Mouse (Mus musculus) midbrain, embryonic 11.5 days (tissue): ENCODE results near the gene Plod2. TPM values are rescaled to one million over a fixed set of nuclear protein-coding genes. Genes with fewer than 3 reads are reported as not detected.

Source experiments
- ATAC-seq: fragments of 200-750 bp; cut with Nextera tagmentation; 2 replicates; pipeline ENCODE4 v1.8.0; 2017; ENCODE audit warnings: moderate TSS enrichment, moderate library complexity; ENCODE audit not compliant: low FRiP score
- DNase-seq: peaks from one replicate; pipeline ENCODE4 v3.0.0; 2015; ENCODE audit warnings: low spot score; ENCODE audit errors: missing footprints
- H3K27ac ChIP-seq: fragments of 300-500 bp; sonication (generic); 2 replicates; pipeline ENCODE4 v1.5.1; 2014; ENCODE audit warnings: low read depth, low read length
- H3K27me3 ChIP-seq: fragments of 300-500 bp; sonication (generic); 2 replicates; pipeline ENCODE4 v1.6.1; 2014; ENCODE audit warnings: mild to moderate bottlenecking, low read length, moderate library complexity, mixed read lengths; ENCODE audit not compliant: control insufficient read depth, insufficient read depth
- H3K36me3 ChIP-seq: fragments of 300-500 bp; sonication (generic); 2 replicates; pipeline ENCODE4 v1.6.1; 2014; ENCODE audit warnings: mild to moderate bottlenecking, low read length, moderate library complexity, mixed read lengths; ENCODE audit not compliant: control insufficient read depth, insufficient read depth
- H3K4me1 ChIP-seq: fragments of 300-500 bp; sonication (generic); 2 replicates; pipeline ENCODE4 v1.6.1; 2014; ENCODE audit warnings: low read length; ENCODE audit not compliant: control insufficient read depth, insufficient read depth
- H3K4me2 ChIP-seq: fragments of 300-500 bp; sonication (generic); 2 replicates; pipeline ENCODE4 v1.6.1; 2014; ENCODE audit warnings: mild to moderate bottlenecking, moderate library complexity
- H3K4me3 ChIP-seq: fragments of 300-500 bp; sonication (generic); 2 replicates; pipeline ENCODE4 v1.5.1; 2014; ENCODE audit warnings: low read depth, low read length
- H3K9ac ChIP-seq: fragments of 300-500 bp; sonication (generic); 2 replicates; pipeline ENCODE4 v1.6.1; 2014; ENCODE audit warnings: low read length
- H3K9me3 ChIP-seq: fragments of 300-500 bp; sonication (generic); 2 replicates; pipeline ENCODE4 v1.6.1; 2016; ENCODE audit warnings: low read length; ENCODE audit not compliant: control insufficient read depth
- WGBS: fragments of 180-500 bp; shearing (Covaris S2); extraction: QIAGEN DNeasy Blood & Tissue Kit; methylation state at CpG from one replicate; pipeline ENCODE4 v1.1.7; 2014; 5-methylcytosine and 5-hydroxymethylcytosine counted together
- polyA plus RNA-seq: library from polyadenylated mRNA; unstranded; fragments of >200 nt; fragmentation: Nextera tagmentation; extraction: Ambion mirVana; gene quantifications from 2 replicates; pipeline ENCODE4 v1.2.1, GENCODE M21; 2014

Plod2 gene
- polyA plus RNA-seq, 1 experiment from 2014 or later, result 25.2 TPM

DNA sequence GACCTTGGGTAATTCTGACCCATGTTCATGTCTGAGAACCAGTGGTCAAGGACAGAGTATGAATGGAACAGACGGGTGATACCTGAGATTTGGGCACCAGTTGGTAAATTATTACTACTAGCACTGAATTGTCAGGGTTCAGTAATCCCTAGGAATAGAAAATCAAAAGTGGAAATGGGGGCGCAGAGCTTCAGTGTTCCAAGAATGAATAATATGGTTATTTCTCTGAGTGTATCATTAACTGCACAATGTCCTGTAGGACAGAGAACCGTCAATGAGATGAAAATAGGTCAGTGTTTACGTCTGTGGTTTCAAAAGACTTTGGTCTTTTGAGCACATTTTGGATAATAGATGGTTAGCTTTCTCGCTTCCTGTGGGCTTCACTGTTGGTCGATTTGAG is 21.3 kb downstream of the Plod2 start:
- peak; percentile 66 for DNase-seq
- no peak for ATAC-seq
- Histone ChIP-seq H3K4me2 (no peak overlapping the region), H3K9me3 (no peaks in the 10 kb centered on the region), H3K27ac (no peak overlapping the region), H3K9ac (no peak overlapping the region), H3K4me3 (no peak overlapping the region), H3K27me3 (no peaks in the 10 kb centered on the region), H3K36me3 (no peaks in the 10 kb centered on the region), H3K4me1 (peaks cover 4% of the 10 kb centered on the region)
- 91% methylated on average over 6 of the region's 6 CpGs for WGBS

- no peaks in the 10 kb centered on the region for H3K27me3 ChIP-seq
- 88% methylated on average over 1 of the region's 1 CpGs for WGBS
- no peak overlapping the region for H3K4me3 ChIP-seq
- H3K9ac ChIP-seq, result no peak overlapping the region
- H3K27ac ChIP-seq, result no peak overlapping the region
- no peaks in the 10 kb centered on the region for H3K9me3 ChIP-seq
- no peaks in the 10 kb centered on the region for H3K36me3 ChIP-seq
- DNase-seq (peak; percentile 71), ATAC-seq (no peak)
- H3K4me1 ChIP-seq, result peaks cover 4% of the 10 kb centered on the region
- H3K4me2 ChIP-seq, result no peak overlapping the region
Observed at GRCm38 (mm10) chr9:92564391-92564790, 22.4 kb downstream of the Plod2 start.

DNA sequence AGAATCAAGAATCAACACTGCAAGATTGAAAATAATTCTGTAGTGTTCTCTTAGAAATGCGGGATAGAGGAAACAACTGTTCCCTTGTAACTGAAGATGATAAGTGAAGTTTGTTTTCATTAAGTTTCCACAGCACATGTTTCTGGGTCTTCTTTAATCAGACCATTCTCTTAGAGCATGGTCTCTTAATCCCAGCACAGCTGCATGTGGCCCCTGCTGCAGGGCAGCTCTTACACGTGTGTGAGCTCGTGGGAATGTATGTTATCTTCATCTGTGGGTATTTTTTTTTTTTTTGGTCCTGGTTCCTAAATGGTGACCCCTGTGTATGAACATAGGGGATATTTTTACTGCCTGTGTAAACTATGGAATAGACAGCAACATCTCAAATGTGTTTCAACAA is 24.2 kb downstream of the Plod2 start:
- Histone ChIP-seq H3K27ac (no peak overlapping the region), H3K4me1 (peaks cover under 1% of the 10 kb centered on the region; the same call in 1 of the 2 replicates), H3K9me3 (no peaks in the 10 kb centered on the region), H3K27me3 (no peaks in the 10 kb centered on the region), H3K9ac (no peak overlapping the region), H3K4me2 (no peak overlapping the region), H3K36me3 (no peaks in the 10 kb centered on the region), H3K4me3 (no peak overlapping the region)
- DNase-seq (no peak), ATAC-seq (no peak)
- WGBS, result 81% methylated on average over 3 of the region's 3 CpGs

- H3K36me3 ChIP-seq, result no peaks in the 10 kb centered on the region
Observed at GRCm38 (mm10) chr9:92567474-92567873, 25.5 kb downstream of the Plod2 start.

DNA sequence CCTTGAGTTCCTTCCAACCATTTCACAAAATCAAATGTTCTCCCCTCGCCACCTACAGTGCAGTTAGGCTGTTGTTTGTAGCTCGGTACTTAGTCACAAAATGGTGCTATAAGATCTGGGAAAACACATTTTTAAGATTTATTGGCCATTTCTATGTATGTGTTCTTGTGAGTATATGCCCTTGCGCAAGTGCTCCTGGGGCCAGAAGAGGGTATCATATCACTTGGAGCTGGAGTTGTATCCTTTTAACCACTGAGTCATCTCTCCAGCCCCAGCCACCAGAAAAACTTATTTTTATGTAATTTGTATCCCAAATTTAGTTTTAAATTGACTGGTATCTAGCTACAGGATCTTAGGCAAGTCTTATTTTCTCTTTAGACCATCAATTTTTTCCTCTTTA is 26.8 kb downstream of the Plod2 start:
- Histone ChIP-seq H3K4me3 (no peak overlapping the region), H3K27me3 (no peaks in the 10 kb centered on the region), H3K4me1 (no peaks in the 10 kb centered on the region), H3K9ac (no peak overlapping the region), H3K9me3 (no peaks in the 10 kb centered on the region), H3K4me2 (no peak overlapping the region), H3K27ac (no peak overlapping the region), H3K36me3 (no peaks in the 10 kb centered on the region)
- no peak for ATAC-seq
- 92% methylated on average over 3 of the region's 3 CpGs for WGBS
- no peak for DNase-seq

More at GRCm38 (mm10) chr9:92567474-92567873, 25.5 kb downstream of the Plod2 start:
- WGBS, result 94% methylated on average over 7 of the region's 7 CpGs
- Histone ChIP-seq H3K4me1 (no peaks in the 10 kb centered on the region), H3K27me3 (no peaks in the 10 kb centered on the region), H3K9ac (no peak overlapping the region), H3K4me3 (no peak overlapping the region), H3K9me3 (no peaks in the 10 kb centered on the region), H3K4me2 (no peak overlapping the region), H3K27ac (no peak overlapping the region)
- ATAC-seq (no peak), DNase-seq (no peak)

- H3K9me3 ChIP-seq, result no peaks in the 10 kb centered on the region
- no peak overlapping the region for H3K9ac ChIP-seq
- H3K36me3 ChIP-seq, result no peaks in the 10 kb centered on the region
- no peak overlapping the region for H3K4me3 ChIP-seq
- DNase-seq, result peak; percentile 56
- H3K4me2 ChIP-seq, result no peak overlapping the region
- 82% methylated on average over 8 of the region's 8 CpGs for WGBS
- H3K27me3 ChIP-seq, result no peaks in the 10 kb centered on the region
- no peak overlapping the region for H3K27ac ChIP-seq
- no peak for ATAC-seq
- no peaks in the 10 kb centered on the region for H3K4me1 ChIP-seq
Observed at GRCm38 (mm10) chr9:92572376-92573108, 30.5 kb downstream of the Plod2 start.

DNA sequence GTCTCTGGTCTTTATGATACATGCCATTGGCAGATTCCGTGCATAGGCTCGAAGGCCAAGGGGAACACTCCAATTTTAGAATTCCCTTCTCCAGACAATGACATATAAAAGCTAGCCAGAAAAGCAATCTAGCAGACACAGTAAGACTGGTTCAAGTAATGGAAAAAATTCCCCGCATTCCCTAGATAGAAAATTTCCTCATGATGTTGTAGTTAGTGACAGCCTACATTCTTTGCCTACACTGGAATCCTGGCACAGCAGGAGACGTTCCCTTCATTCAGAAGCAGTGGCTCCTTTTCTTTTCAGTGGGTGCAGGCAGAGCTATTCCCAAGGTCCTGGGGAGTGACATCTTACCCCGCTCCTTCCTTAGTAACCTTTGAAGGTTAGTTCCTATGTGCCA is 41.9 kb downstream of the Plod2 start:
- peak; percentile 68 for DNase-seq
- Histone ChIP-seq H3K9me3 (no peaks in the 10 kb centered on the region), H3K9ac (no peak overlapping the region), H3K4me2 (no peak overlapping the region), H3K27me3 (no peaks in the 10 kb centered on the region), H3K4me1 (no peaks in the 10 kb centered on the region), H3K27ac (no peak overlapping the region), H3K36me3 (peaks cover 4% of the 10 kb centered on the region; the same call in 1 of the 2 replicates), H3K4me3 (no peak overlapping the region)
- no peak for ATAC-seq
- 80% methylated on average over 5 of the region's 5 CpGs for WGBS

DNA sequence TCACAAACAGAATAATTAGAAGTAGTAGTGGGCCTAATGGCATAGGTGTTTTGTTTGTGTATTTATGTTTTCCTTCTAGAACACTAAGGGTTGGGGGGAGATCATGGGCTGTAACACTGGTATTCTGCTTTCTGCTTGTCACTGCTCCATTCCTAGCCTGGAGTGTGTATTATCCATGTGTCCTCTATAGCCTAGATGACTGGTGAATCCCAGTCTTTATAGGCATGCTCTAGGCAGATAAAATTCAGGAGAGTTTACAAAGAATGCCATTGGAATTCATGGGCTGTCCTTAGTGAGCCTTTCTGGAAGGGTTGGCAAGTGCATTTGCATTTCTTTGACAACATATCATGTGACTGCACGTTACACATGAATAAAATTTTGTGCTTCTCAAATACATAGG is 44.0 kb downstream of the Plod2 start:
- 66% methylated on average over 1 of the region's 1 CpGs for WGBS

GRCm38 (mm10) chr9:92587391-92587790 is 45.4 kb downstream of the Plod2 start:
- no peak overlapping the region for H3K4me2 ChIP-seq
- DNase-seq, result peak; percentile 64
- ATAC-seq, result no peak
- no peaks in the 10 kb centered on the region for H3K9me3 ChIP-seq
- H3K4me1 ChIP-seq, result no peaks in the 10 kb centered on the region
- H3K4me3 ChIP-seq, result no peak overlapping the region
- peaks cover 4% of the 10 kb centered on the region; the same call in 1 of the 2 replicates for H3K36me3 ChIP-seq
- WGBS, result 94% methylated on average over 8 of the region's 8 CpGs
- H3K9ac ChIP-seq, result no peak overlapping the region
- no peak overlapping the region for H3K27ac ChIP-seq
- H3K27me3 ChIP-seq, result no peaks in the 10 kb centered on the region

More for the DNA sequence above, 44.0 kb downstream of the Plod2 start:
- Histone ChIP-seq H3K4me2 (no peak overlapping the region), H3K27me3 (no peaks in the 10 kb centered on the region), H3K4me1 (no peaks in the 10 kb centered on the region), H3K9me3 (no peaks in the 10 kb centered on the region), H3K9ac (no peak overlapping the region), H3K27ac (no peak overlapping the region), H3K4me3 (no peak overlapping the region), H3K36me3 (peaks cover 4% of the 10 kb centered on the region; the same call in 1 of the 2 replicates)
- DNase-seq, result peak; percentile 33
- no peak for ATAC-seq
